Mouse (Mus musculus) ES-E14 (cell line): ENCODE results near the gene Fastkd3.
"Not testable (repeated sequence)": the region's sequence is repeated elsewhere in the genome, so short reads cannot be mapped to it uniquely, and the experiment has no call there.

ENCODE experiments used
- CHD2 ChIP-seq: IDR thresholded peaks from 2 replicates; pipeline ENCODE4 v1.6.1; 2014; ENCODE audit warnings: mild to moderate bottlenecking, low read depth, low read length, inconsistent platforms
- ZNF384 ChIP-seq: IDR thresholded peaks from 2 replicates; pipeline ENCODE4 v1.6.1; 2012; ENCODE audit warnings: low read depth, low read length, inconsistent platforms

DNA sequence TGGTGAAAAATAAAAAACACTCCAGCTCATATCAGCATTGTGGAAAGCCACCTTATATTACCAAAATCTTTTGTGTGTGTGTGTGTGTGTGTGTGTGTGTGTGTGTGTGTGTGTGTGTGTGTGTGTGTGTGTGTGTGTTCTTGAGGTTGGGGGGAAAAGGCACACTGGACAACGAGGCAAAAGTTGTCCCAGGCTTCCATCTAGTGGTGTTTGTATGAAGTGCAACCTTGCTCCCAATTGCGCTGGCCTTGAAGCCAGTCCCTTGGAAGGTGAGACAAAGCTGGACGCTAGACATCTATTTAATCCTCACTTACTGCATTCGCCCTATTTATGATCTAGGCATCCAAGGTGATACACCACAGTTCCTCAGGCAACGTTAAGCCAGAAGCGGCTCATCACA is 28.6 kb upstream of the Fastkd3 start:
- not testable (repeated sequence) for TF ChIP-seq ZNF384, CHD2
